Mouse (Mus musculus) forebrain, embryonic 16.5 days (tissue): ENCODE measurements at regions not wholly inside any gene's neighbourhood (a gene's known extent, or its start where the extent isn't known, plus 50 kb on each side); places are given as distances from the start of the nearest gene placed in this dataset.

Experiments
- ATAC-seq: fragments of 200-750 bp; cut with Nextera tagmentation; 2 replicates; pipeline ENCODE4 v1.8.0; 2017; ENCODE audit warnings: mild to moderate bottlenecking, moderate library complexity
- H3K27ac ChIP-seq: fragments of 300-500 bp; sonication (generic); 2 replicates; pipeline ENCODE4 v1.5.1; 2014; ENCODE audit warnings: low read length, control low read depth
- H3K27me3 ChIP-seq: fragments of 300-500 bp; sonication (generic); replicated peaks from 2 replicates; pipeline ENCODE4 v1.6.1; 2014; ENCODE audit warnings: low read length; ENCODE audit not compliant: control insufficient read depth, insufficient read depth
- H3K36me3 ChIP-seq: fragments of 300-500 bp; sonication (generic); 2 replicates; pipeline ENCODE4 v1.6.1; 2014; ENCODE audit not compliant: control insufficient read depth, insufficient read depth
- H3K4me1 ChIP-seq: fragments of 300-500 bp; sonication (generic); replicated peaks from 2 replicates; pipeline ENCODE4 v1.6.1; 2014; ENCODE audit warnings: low read length; ENCODE audit not compliant: control insufficient read depth, insufficient read depth
- H3K4me2 ChIP-seq: fragments of 300-500 bp; sonication (generic); 2 replicates; pipeline ENCODE4 v1.6.1; 2014; ENCODE audit warnings: mild to moderate bottlenecking, low read length, control low read depth
- H3K4me3 ChIP-seq: fragments of 300-500 bp; sonication (generic); replicated peaks from 2 replicates; pipeline ENCODE4 v1.5.1; 2014; ENCODE audit warnings: mild to moderate bottlenecking, low read length, control low read depth
- H3K9ac ChIP-seq: fragments of 300-500 bp; sonication (generic); replicated peaks from 2 replicates; pipeline ENCODE4 v1.6.1; 2014; ENCODE audit warnings: low read depth, low read length, control low read depth
- H3K9me3 ChIP-seq: fragments of 300-500 bp; sonication (generic); 2 replicates; pipeline ENCODE4 v1.6.1; 2016; ENCODE audit warnings: low read length; ENCODE audit not compliant: control insufficient read depth
- WGBS: fragments of 180-500 bp; shearing (Covaris S2); extraction: QIAGEN DNeasy Blood & Tissue Kit; methylation state at CpG from one replicate; pipeline ENCODE4 v1.1.7; 2014; 5-methylcytosine and 5-hydroxymethylcytosine counted together

GRCm38 (mm10) chr14:111212929-111213657, 458.1 kb upstream of the Slitrk6 start:
- H3K4me2 ChIP-seq: no peak overlapping the region
- no peak overlapping the region for H3K27ac ChIP-seq
- ATAC-seq: no peak
- no peaks in the 10 kb centered on the region for H3K9me3 ChIP-seq
- H3K9ac ChIP-seq: no peak overlapping the region
- 87% methylated on average over 4 of the region's 4 CpGs for WGBS
- H3K36me3 ChIP-seq: no peaks in the 10 kb centered on the region
- no peaks in the 10 kb centered on the region for H3K27me3 ChIP-seq
- no peak overlapping the region for H3K4me3 ChIP-seq
- H3K4me1 ChIP-seq: no peaks in the 10 kb centered on the region

- Histone ChIP-seq H3K4me3 (no peak overlapping the region), H3K36me3 (no peaks in the 10 kb centered on the region), H3K27me3 (no peaks in the 10 kb centered on the region), H3K4me1 (no peaks in the 10 kb centered on the region), H3K9me3 (no peaks in the 10 kb centered on the region), H3K4me2 (no peak overlapping the region), H3K9ac (no peak overlapping the region), H3K27ac (no peak overlapping the region)
- 77% methylated on average over 6 of the region's 6 CpGs for WGBS
- ATAC-seq: no peak
Measured at GRCm38 (mm10) chr14:111226926-111227325, 448.0 kb upstream of the Slitrk5 start.

GRCm38 (mm10) chr14:111239121-111239520, 435.8 kb upstream of the Slitrk5 start:
- H3K27me3 ChIP-seq: no peaks in the 10 kb centered on the region
- no peaks in the 10 kb centered on the region for H3K9me3 ChIP-seq
- no peak overlapping the region for H3K4me3 ChIP-seq
- H3K36me3 ChIP-seq: no peaks in the 10 kb centered on the region
- H3K9ac ChIP-seq: no peak overlapping the region
- no peaks in the 10 kb centered on the region for H3K4me1 ChIP-seq
- WGBS: 24% methylated on average over 2 of the region's 2 CpGs
- no peak overlapping the region for H3K27ac ChIP-seq
- H3K4me2 ChIP-seq: no peak overlapping the region
- ATAC-seq: no peak

GRCm38 (mm10) chr14:111249347-111249946, 425.4 kb upstream of the Slitrk5 start:
- WGBS: 39% methylated on average over 9 of the region's 9 CpGs
- Histone ChIP-seq H3K4me1 (no peaks in the 10 kb centered on the region), H3K4me3 (0 out of 2 replicates have a peak overlapping the region, but pooled peaks have one; percentile 7), H3K9ac (no peak overlapping the region), H3K27ac (no peak overlapping the region), H3K27me3 (no peaks in the 10 kb centered on the region; the same call in 1 of the 2 replicates), H3K36me3 (no peaks in the 10 kb centered on the region), H3K4me2 (peak overlapping the region; percentile 8; the same call in 1 of the 2 replicates), H3K9me3 (no peaks in the 10 kb centered on the region)
- peak; percentile 97 for ATAC-seq

- Histone ChIP-seq H3K27me3 (peaks cover 2% of the 10 kb centered on the region; the same call in 1 of the 2 replicates), H3K4me3 (no peak overlapping the region), H3K9ac (no peak overlapping the region), H3K4me1 (no peaks in the 10 kb centered on the region), H3K9me3 (no peaks in the 10 kb centered on the region), H3K36me3 (no peaks in the 10 kb centered on the region), H3K27ac (no peak overlapping the region), H3K4me2 (no peak overlapping the region)
- peak; percentile 68 for ATAC-seq
- WGBS: 4% methylated on average over 3 of the region's 3 CpGs
Measured at GRCm38 (mm10) chr14:111253190-111253589, 421.7 kb upstream of the Slitrk5 start.

GRCm38 (mm10) chr14:111261696-111262095, 413.2 kb upstream of the Slitrk5 start:
- no peak for ATAC-seq
- H3K9ac ChIP-seq: no peak overlapping the region
- no peak overlapping the region for H3K4me2 ChIP-seq
- H3K27ac ChIP-seq: no peak overlapping the region
- no peaks in the 10 kb centered on the region for H3K36me3 ChIP-seq
- no peaks in the 10 kb centered on the region for H3K27me3 ChIP-seq
- H3K9me3 ChIP-seq: no peaks in the 10 kb centered on the region
- H3K4me1 ChIP-seq: no peaks in the 10 kb centered on the region
- H3K4me3 ChIP-seq: no peak overlapping the region

GRCm38 (mm10) chr14:111270239-111270638, 404.7 kb upstream of the Slitrk5 start:
- no peak overlapping the region for H3K4me3 ChIP-seq
- H3K9me3 ChIP-seq: no peaks in the 10 kb centered on the region
- no peak overlapping the region for H3K9ac ChIP-seq
- H3K27me3 ChIP-seq: no peaks in the 10 kb centered on the region
- no peak for ATAC-seq
- H3K4me2 ChIP-seq: no peak overlapping the region
- no peaks in the 10 kb centered on the region for H3K36me3 ChIP-seq
- H3K27ac ChIP-seq: no peak overlapping the region
- H3K4me1 ChIP-seq: no peaks in the 10 kb centered on the region
- 83% methylated on average over 4 of the region's 4 CpGs for WGBS

GRCm38 (mm10) chr14:111281354-111281753, 393.5 kb upstream of the Slitrk5 start:
- Histone ChIP-seq H3K9me3 (no peaks in the 10 kb centered on the region), H3K4me3 (no peak overlapping the region), H3K4me2 (no peak overlapping the region), H3K36me3 (no peaks in the 10 kb centered on the region), H3K9ac (no peak overlapping the region), H3K27ac (no peak overlapping the region), H3K27me3 (no peaks in the 10 kb centered on the region), H3K4me1 (no peaks in the 10 kb centered on the region)
- 86% methylated on average over 1 of the region's 1 CpGs for WGBS
- ATAC-seq: no peak

GRCm38 (mm10) chr14:111283681-111284461, 391.0 kb upstream of the Slitrk5 start:
- Histone ChIP-seq H3K27ac (no peak overlapping the region), H3K36me3 (no peaks in the 10 kb centered on the region), H3K27me3 (no peaks in the 10 kb centered on the region), H3K9me3 (no peaks in the 10 kb centered on the region), H3K4me1 (no peaks in the 10 kb centered on the region), H3K4me3 (no peak overlapping the region), H3K4me2 (no peak overlapping the region), H3K9ac (no peak overlapping the region)
- WGBS: 75% methylated on average over 10 of the region's 10 CpGs
- no peak for ATAC-seq
